Mouse (Mus musculus) heart, embryonic 16.5 days (tissue): Measurements from ENCODE around the gene Mrpl21. TPM values are rescaled to one million over a fixed set of nuclear protein-coding genes. Genes with fewer than 3 reads are reported as not detected.

Experiments
- ATAC-seq: fragments of 200-750 bp; cut with Nextera tagmentation; replicated peaks from 2 replicates; pipeline ENCODE4 v1.8.0; 2017; ENCODE audit warnings: moderate number of reproducible peaks; ENCODE audit not compliant: insufficient read depth, low FRiP score; ENCODE audit errors: extremely low read depth
- H3K27ac ChIP-seq: fragments of 300-500 bp; sonication (generic); 2 replicates; pipeline ENCODE4 v1.5.1; 2014; ENCODE audit warnings: mild to moderate bottlenecking, low read length, control low read depth, moderate library complexity
- H3K27me3 ChIP-seq: fragments of 300-500 bp; sonication (generic); 2 replicates; pipeline ENCODE4 v1.6.1; 2014; ENCODE audit warnings: low read length, mixed read lengths; ENCODE audit not compliant: control insufficient read depth, insufficient read depth
- H3K36me3 ChIP-seq: fragments of 300-500 bp; sonication (generic); 2 replicates; pipeline ENCODE4 v1.6.1; 2014; ENCODE audit not compliant: control insufficient read depth, insufficient read depth
- H3K4me1 ChIP-seq: fragments of 300-500 bp; sonication (generic); 2 replicates; pipeline ENCODE4 v1.6.1; 2014; ENCODE audit warnings: low read length, mixed read lengths; ENCODE audit not compliant: control insufficient read depth, insufficient read depth
- H3K4me2 ChIP-seq: fragments of 300-500 bp; sonication (generic); 2 replicates; pipeline ENCODE4 v1.6.1; 2014; ENCODE audit warnings: low read depth, mild to moderate bottlenecking, control low read depth, low read length
- H3K4me3 ChIP-seq: fragments of 300-500 bp; sonication (generic); 2 replicates; pipeline ENCODE4 v1.5.1; 2014; ENCODE audit warnings: mild to moderate bottlenecking, control low read depth, low read length
- H3K9ac ChIP-seq: fragments of 300-500 bp; sonication (generic); 2 replicates; pipeline ENCODE4 v1.6.1; 2014; ENCODE audit warnings: low read length, control low read depth
- H3K9me3 ChIP-seq: fragments of 300-500 bp; sonication (generic); replicated peaks from 2 replicates; pipeline ENCODE4 v1.6.1; 2016; ENCODE audit warnings: low read length; ENCODE audit not compliant: control insufficient read depth
- WGBS: fragments of 180-500 bp; shearing (Covaris S2); extraction: QIAGEN DNeasy Blood & Tissue Kit; methylation state at CpG from one replicate; pipeline ENCODE4 v1.1.7; 2014; 5-methylcytosine and 5-hydroxymethylcytosine counted together
- polyA plus RNA-seq: library from polyadenylated mRNA; unstranded; fragments of >200 nt; fragmentation: Nextera tagmentation; extraction: Ambion mirVana; gene quantifications from 2 replicates; pipeline ENCODE4 v1.2.1, GENCODE M21; 2015

Gene Mrpl21
- polyA plus RNA-seq, 1 experiment from 2014 or later: 100 TPM

DNA sequence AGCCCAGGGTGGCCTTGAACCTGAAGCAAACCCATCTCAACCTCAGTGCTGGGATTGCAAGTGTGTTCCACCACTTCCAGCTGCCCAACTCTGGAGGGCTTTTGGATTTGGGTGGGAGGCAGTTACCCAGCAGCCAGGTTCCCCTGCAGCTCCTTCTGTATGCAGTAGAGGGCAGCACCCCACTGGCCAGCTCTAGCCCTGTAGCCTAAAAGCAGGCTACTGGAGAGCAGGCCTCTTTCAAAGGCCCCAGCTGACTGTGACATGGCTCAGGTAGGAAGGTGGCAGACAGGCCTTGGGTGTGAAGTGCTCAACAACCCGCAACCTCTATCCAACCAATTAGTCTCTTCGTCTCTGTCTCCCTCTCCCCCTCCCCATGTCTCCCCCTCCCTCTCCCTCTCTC lies 9.3 kb downstream of the Mrpl21 start:
- H3K36me3 ChIP-seq: peaks cover 36% of the 10 kb centered on the region
- no peak overlapping the region for H3K27ac ChIP-seq
- ATAC-seq: peak; percentile 75; the same call in 1 of the 2 replicates
- H3K9me3 ChIP-seq: no peaks in the 10 kb centered on the region
- 62% methylated on average over 2 of the region's 2 CpGs for WGBS
- H3K4me3 ChIP-seq: no peak overlapping the region
- H3K27me3 ChIP-seq: no peaks in the 10 kb centered on the region
- H3K4me1 ChIP-seq: no peaks in the 10 kb centered on the region
- H3K9ac ChIP-seq: no peak overlapping the region
- H3K4me2 ChIP-seq: no peak overlapping the region

DNA sequence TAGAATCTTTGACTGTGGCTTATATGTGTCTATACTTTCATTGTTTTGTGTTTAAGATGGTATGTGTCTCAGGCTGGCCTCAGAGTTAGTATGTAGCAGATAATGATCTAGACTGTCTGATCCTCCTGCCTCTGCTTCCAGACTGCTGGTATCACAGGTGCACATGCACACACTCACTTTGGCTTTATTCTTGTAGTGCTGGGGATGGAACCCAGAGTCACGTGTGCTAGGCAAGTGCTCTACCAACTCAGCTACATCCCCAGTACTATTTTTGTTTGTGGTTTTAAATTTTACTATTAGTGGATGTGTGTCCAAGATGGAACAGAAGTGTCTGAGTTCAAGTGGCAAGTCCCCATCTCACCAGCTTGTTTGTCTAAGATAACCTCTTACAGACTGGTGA lies 10.3 kb downstream of the Mrpl21 start:
- no peak for ATAC-seq
- no peaks in the 10 kb centered on the region for H3K9me3 ChIP-seq
- H3K9ac ChIP-seq: no peak overlapping the region
- no peak overlapping the region for H3K4me3 ChIP-seq
- H3K4me2 ChIP-seq: no peak overlapping the region
- H3K36me3 ChIP-seq: peaks cover 31% of the 10 kb centered on the region
- WGBS: 89% methylated on average over 1 of the region's 1 CpGs
- no peak overlapping the region for H3K27ac ChIP-seq
- H3K27me3 ChIP-seq: no peaks in the 10 kb centered on the region
- no peaks in the 10 kb centered on the region for H3K4me1 ChIP-seq

GRCm38 (mm10) chr19:3295245-3295644 lies 12.5 kb downstream of the Mrpl21 start:
- Histone ChIP-seq H3K4me3 (no peak overlapping the region), H3K9ac (no peak overlapping the region), H3K36me3 (peaks cover 13% of the 10 kb centered on the region), H3K4me1 (no peaks in the 10 kb centered on the region), H3K27ac (no peak overlapping the region), H3K27me3 (no peaks in the 10 kb centered on the region), H3K9me3 (no peaks in the 10 kb centered on the region), H3K4me2 (no peak overlapping the region)
- no peak for ATAC-seq
- 84% methylated on average over 6 of the region's 6 CpGs for WGBS

GRCm38 (mm10) chr19:3297034-3297433 lies 14.3 kb downstream of the Mrpl21 start:
- Histone ChIP-seq H3K9me3 (no peaks in the 10 kb centered on the region), H3K4me3 (no peak overlapping the region), H3K4me1 (no peaks in the 10 kb centered on the region), H3K27me3 (no peaks in the 10 kb centered on the region), H3K27ac (no peak overlapping the region), H3K9ac (no peak overlapping the region), H3K4me2 (no peak overlapping the region), H3K36me3 (peaks cover 3% of the 10 kb centered on the region; the same call in 1 of the 2 replicates)
- no peak for ATAC-seq

DNA sequence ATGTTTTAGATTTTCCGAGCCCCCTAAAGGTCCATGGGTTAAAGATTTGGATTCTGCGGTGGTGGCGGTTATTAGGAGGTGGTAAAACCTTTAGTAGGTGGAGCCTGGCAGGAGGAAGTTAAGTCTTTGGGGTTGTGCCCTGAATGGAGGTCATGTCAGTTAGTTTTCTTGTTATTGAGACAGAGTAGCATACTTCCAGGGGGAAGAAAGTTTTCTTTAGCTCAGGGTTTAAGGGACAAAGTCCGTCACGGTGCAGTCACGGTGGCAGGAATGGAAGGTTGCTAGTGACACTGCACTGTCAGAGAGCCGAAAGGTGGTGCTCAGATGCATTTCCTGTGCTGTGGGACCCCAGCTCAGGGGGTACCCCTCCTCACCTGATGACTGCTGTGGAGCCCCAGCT lies 15.1 kb downstream of the Mrpl21 start:
- Histone ChIP-seq H3K27ac (no peak overlapping the region), H3K4me2 (no peak overlapping the region), H3K36me3 (peaks cover 1% of the 10 kb centered on the region; the same call in 1 of the 2 replicates), H3K9ac (no peak overlapping the region), H3K4me3 (no peak overlapping the region), H3K27me3 (no peaks in the 10 kb centered on the region), H3K9me3 (no peaks in the 10 kb centered on the region), H3K4me1 (no peaks in the 10 kb centered on the region)
- WGBS: 78% methylated on average over 7 of the region's 7 CpGs
- ATAC-seq: no peak

- no peaks in the 10 kb centered on the region for H3K4me1 ChIP-seq
- no peaks in the 10 kb centered on the region for H3K36me3 ChIP-seq
- no peaks in the 10 kb centered on the region for H3K27me3 ChIP-seq
- H3K9ac ChIP-seq: no peak overlapping the region
- 65% methylated on average over 4 of the region's 4 CpGs for WGBS
- no peaks in the 10 kb centered on the region for H3K9me3 ChIP-seq
- no peak overlapping the region for H3K27ac ChIP-seq
- H3K4me3 ChIP-seq: no peak overlapping the region
- H3K4me2 ChIP-seq: no peak overlapping the region
- no peak for ATAC-seq
Measured at GRCm38 (mm10) chr19:3304017-3304416, 21.3 kb downstream of the Mrpl21 start.

DNA sequence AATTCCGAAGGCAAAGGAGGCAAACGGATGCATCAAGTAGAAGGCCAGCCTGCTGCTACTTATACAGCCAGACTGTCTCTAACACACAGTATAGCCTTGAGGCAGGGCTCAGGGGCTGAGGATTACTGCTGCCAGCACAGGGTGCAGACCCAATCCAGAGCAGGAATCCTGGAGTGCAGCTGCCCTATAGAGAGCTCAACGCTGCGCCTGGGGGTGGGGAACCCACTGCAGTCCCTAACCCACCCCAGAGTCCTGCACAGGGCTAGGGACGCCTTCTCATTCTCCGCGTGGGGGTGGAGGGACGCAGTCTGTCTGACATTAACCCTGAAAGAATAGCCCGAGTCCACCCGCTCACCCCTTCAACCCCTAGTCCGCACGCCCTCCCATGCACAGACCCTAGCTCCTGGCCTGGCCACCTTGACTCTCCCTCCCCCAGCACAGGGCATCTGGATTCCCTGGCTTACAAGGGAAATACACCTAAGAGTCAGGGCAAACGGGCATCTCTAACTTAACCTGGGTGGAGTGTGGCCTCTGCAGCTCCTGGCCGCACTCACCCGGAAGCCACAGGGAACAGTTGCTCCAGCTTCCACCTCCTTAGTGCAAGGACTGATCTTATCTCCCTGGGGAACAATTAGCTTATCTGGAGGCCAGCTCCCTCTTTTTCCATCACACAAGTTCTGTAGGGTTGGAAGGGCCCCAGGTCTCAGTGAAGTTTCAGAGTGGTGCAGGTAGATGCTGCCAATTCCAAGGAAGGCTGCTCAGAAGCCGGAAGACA lies 24.7 kb downstream of the Mrpl21 start:
- no peak for ATAC-seq
- no peak overlapping the region for H3K4me3 ChIP-seq
- 49% methylated on average over 16 of the region's 16 CpGs for WGBS
- H3K27me3 ChIP-seq: no peaks in the 10 kb centered on the region
- H3K9ac ChIP-seq: no peak overlapping the region
- H3K4me2 ChIP-seq: no peak overlapping the region
- no peaks in the 10 kb centered on the region for H3K4me1 ChIP-seq
- H3K9me3 ChIP-seq: no peaks in the 10 kb centered on the region
- no peaks in the 10 kb centered on the region for H3K36me3 ChIP-seq
- no peak overlapping the region for H3K27ac ChIP-seq

GRCm38 (mm10) chr19:3319341-3319740 lies 36.6 kb downstream of the Mrpl21 start:
- Histone ChIP-seq H3K27ac (no peak overlapping the region), H3K4me2 (no peak overlapping the region), H3K36me3 (no peaks in the 10 kb centered on the region), H3K9me3 (0 out of 2 replicates have a peak, but pooled peaks cover 2% of the 10 kb centered on the region), H3K4me1 (peaks cover 12% of the 10 kb centered on the region), H3K4me3 (no peak overlapping the region), H3K27me3 (no peaks in the 10 kb centered on the region), H3K9ac (no peak overlapping the region)
- ATAC-seq: no peak
- 67% methylated on average over 2 of the region's 2 CpGs for WGBS

GRCm38 (mm10) chr19:3320086-3320485 lies 37.4 kb downstream of the Mrpl21 start:
- Histone ChIP-seq H3K27me3 (no peaks in the 10 kb centered on the region), H3K9me3 (0 out of 2 replicates have a peak, but pooled peaks cover 2% of the 10 kb centered on the region), H3K36me3 (no peaks in the 10 kb centered on the region), H3K4me3 (no peak overlapping the region), H3K4me2 (no peak overlapping the region), H3K4me1 (peaks cover 12% of the 10 kb centered on the region), H3K9ac (no peak overlapping the region), H3K27ac (no peak overlapping the region)
- 75% methylated on average over 7 of the region's 7 CpGs for WGBS
- no peak for ATAC-seq
